Mouse (Mus musculus) testis, adult 2 months (tissue): ENCODE measurements around the gene Adra2b.

Experiments
- CTCF ChIP-seq: fragments of 200-500 bp; IDR thresholded peaks from 2 replicates; pipeline ENCODE4 v1.5.1; 2012; ENCODE audit warnings: low read depth, mild to moderate bottlenecking, inconsistent platforms, low read length, moderate library complexity; ENCODE audit not compliant: control insufficient read depth, insufficient read depth, insufficient replicate concordance
- POLR2A ChIP-seq: fragments of 200-500 bp; IDR thresholded peaks from 2 replicates; pipeline ENCODE4 v1.6.1; 2012; ENCODE audit warnings: low read depth, mild to moderate bottlenecking, inconsistent platforms, low read length, moderate library complexity; ENCODE audit not compliant: control insufficient read depth

DNA sequence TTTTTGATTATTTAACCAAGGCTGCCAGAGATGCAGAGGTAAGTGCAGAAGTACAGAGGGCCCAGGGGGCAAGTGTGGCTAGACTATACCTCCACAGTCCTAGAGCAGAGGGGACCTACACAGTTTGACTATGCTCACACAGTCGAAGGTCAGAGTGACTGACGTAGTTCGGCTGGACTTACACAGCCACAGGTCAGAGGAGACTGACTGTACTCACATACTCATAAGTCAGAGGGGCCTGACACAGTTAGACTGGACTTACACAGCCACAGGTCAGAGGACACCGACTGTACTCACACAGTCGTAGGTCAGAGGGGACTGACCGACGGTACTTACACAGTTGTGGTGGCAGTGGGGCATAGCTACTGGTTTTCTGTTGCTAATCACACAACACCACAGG lies 35.7 kb downstream of the Adra2b start:
- no peak for TF ChIP-seq CTCF
- TF ChIP-seq POLR2A, result no peak
